Mouse (Mus musculus) layer of hippocampus, postnatal 10 days (tissue): ENCODE results near the gene Ntm. TPM values are rescaled to one million over a fixed set of nuclear protein-coding genes. Genes with fewer than 3 reads are reported as not detected.
A peak's percentile ranks its signal among the peaks of the same experiment; 100 is the strongest.

ENCODE experiments used
- DNase-seq, 2 experiments: peaks; one replicate each; pipeline ENCODE4 v3.0.0; 2021; ENCODE audit warnings: low spot score in 2 of 2
- total RNA-seq, 2 experiments: library from RNA; stranded (reverse); gene quantifications; 2 replicates each; pipeline ENCODE4 v1.2.3; 2021

The Ntm gene
- total RNA-seq, 2 experiments from 2014 or later, result 155 to 170 TPM

DNA sequence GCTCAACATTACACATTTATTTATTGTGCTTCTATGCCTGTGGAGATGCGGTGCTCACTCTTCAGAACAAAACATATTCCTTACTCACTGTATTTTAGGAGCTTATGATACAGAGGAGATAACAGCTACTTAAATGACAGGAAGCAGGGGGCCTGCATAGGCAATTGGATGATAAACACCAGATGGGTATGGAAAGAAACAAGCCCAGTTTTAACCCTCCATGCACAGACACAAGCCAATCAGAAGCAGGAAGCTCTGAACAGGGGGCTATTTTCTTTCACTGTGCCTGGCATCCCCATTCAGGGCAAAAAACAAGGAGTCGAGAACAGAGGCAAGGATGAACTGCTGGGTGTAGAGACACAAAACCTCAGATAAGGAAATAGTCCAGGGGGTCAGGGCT is 768.7 kb downstream of the Ntm start:
- DNase-seq, result no peak

GRCm38 (mm10) chr9:29183011-29183410 is 779.9 kb downstream of the Ntm start:
- no peak for DNase-seq

- DNase-seq, result no peak
Measured at GRCm38 (mm10) chr9:29181661-29182060, 781.3 kb downstream of the Ntm start.

DNA sequence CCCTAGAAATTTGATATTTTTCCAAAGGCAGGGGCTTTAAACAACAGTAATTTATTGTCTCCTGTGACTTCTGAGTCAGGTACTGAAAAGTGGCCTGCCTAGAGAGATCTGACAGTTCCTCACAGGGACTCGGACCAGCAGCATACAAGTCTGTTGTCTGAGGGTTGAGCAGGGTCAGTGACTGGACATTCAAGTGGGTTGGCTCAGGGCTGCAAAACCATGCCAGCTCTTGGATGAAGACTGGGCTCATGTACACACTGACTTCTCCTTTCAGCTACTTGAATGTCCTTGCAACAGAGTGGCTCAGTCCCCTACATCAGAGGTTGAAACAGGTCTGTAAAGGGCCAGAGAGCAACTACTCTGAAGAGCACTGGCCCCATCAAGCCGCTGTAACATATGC is 797.2 kb downstream of the Ntm start:
- no peak for DNase-seq

- DNase-seq, result no peak
Measured at GRCm38 (mm10) chr9:29161059-29161642, 801.8 kb downstream of the Ntm start.

DNA sequence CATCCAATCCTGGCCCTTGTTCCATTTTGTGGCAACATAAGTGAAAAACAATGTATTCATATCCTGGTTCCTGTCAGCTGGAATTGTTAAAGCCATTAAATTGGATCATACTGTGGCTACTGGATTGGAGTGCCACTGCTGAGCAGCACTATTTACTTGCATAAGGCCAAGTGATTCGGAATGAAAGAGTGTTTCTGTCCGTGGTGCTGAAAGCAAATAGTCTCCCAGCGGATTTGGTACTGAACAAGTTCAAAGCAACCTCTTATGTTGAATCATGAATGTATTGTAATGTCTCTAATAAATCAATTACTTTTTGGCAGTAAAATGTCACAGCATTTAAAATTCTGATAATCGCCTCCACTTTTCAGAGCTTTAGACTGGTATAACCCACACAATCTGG is 817.0 kb downstream of the Ntm start:
- peak in 1 of 2 experiments; percentile 37 for DNase-seq

GRCm38 (mm10) chr9:29136039-29136438 is 826.9 kb downstream of the Ntm start:
- no peak for DNase-seq

DNA sequence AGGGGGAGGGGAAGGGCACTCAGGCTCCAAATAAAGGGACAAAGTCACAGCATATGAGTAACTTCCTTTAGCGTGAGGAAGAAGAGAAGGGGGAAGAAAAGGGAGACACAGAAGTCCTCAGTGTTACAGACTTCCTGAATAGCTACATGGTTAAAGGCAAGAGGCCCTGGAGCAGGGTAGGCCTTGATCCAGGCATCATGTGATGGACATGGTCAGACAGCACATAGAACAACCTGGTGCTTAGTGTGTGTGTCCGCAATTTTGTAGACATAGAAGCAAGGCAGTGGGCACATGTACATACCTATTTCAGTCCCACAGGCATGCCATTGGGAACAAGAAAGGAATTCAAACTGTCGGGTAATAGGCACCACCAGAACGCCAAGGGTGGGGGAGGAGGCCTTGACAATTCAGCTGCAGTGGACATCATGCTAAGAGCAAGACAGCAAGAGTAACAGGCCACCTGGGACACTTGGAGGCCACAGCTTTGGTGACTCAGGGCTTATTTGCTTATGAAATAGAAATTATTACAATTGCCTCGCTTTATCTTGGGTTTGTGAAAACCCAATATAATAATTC is 832.1 kb downstream of the Ntm start:
- no peak for DNase-seq

- DNase-seq, result no peak
Measured at GRCm38 (mm10) chr9:29130316-29130715, 832.6 kb downstream of the Ntm start.

DNA sequence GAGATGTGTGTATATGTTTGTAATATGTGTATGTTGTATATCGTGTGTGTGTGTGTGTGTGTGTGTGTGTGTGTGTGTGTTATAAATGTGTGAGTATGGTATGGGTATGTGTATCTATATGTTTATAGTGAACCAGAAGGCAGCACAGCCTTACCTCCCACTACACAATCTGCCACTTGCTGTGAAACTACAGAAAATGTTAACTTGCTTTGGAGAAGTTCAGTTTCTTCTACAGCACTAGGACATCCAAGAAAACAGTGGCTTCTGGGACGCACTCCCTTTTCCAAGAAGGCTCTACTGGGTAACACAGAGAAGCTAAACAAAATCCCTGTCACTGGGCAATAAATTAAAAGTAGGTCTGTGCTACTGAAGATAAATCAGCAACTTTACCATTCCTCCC is 834.5 kb downstream of the Ntm start:
- no peak for DNase-seq

- DNase-seq, result no peak
Measured at GRCm38 (mm10) chr9:29124455-29124854, 838.5 kb downstream of the Ntm start.

GRCm38 (mm10) chr9:29123828-29124227 is 839.1 kb downstream of the Ntm start:
- DNase-seq, result no peak

DNA sequence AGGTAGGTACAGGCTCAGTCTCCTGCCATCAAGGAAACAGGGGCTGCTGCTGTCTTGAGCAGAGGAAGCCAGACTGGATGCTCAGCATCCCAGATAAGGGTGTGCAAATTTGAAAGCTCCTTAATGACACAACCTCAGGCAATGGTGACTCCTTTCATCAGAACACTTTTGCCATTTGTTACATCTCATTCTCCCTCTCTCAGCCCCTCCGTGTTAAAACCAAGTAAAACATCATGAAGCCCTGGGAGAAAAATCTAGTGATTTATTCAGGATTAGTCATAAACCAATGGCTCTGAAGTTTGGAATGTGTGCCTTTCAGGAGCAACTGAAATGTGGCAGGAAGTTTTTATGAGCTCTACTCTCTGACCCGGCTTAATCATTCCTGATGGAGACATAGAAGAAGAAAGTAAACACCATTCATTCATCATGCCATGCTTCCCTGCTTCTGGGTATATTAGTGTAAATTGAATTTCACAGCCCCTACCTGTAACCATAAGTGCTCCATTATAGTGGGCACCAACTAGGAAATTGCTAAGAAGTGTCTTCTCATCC is 845.3 kb downstream of the Ntm start:
- no peak for DNase-seq

GRCm38 (mm10) chr9:29115337-29115736 is 847.6 kb downstream of the Ntm start:
- DNase-seq, result no peak

DNA sequence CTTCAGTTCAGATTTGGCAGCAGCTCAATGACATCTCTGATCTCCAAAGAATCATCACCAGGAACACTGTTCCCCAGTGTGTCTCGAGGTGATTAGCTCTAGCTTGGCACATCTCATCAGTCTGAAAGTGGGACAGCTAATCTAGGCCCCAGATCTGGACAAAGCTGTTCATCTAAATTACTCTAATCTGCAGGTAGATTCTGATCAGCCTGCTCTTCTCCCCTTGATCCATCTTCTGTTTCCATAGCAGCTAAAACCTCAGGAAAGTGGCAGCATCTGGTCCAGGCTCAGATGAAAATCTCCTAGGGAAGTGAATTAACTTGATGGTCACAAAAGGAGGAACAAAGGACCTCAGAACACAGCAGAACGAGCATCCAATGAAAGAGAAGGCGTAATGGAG is 856.2 kb downstream of the Ntm start:
- DNase-seq, result no peak

DNA sequence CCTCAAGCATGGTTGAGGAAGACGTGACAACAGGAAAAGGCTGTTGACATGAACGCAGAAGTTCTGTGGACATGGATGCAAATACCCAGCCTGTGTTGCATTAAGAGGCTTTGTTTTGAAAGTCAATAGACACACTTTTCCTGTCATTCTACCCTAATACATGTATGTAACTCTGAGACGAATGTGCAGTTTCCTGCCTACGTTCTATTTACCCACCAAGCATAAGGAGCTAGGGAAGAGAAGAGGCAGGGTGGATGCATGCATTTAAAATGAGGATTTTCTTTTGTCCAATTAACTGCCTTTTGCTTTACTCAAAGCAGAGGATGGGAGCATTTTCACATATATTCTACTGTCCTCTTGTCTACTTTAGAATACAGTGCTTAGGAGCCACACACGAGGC is 858.5 kb downstream of the Ntm start:
- DNase-seq, result no peak

- peak; percentile 50 to 59 for DNase-seq
Measured at GRCm38 (mm10) chr9:29103993-29104392, 858.9 kb downstream of the Ntm start.

- DNase-seq, result no peak
Measured at GRCm38 (mm10) chr9:29100624-29101023, 862.3 kb downstream of the Ntm start.

DNA sequence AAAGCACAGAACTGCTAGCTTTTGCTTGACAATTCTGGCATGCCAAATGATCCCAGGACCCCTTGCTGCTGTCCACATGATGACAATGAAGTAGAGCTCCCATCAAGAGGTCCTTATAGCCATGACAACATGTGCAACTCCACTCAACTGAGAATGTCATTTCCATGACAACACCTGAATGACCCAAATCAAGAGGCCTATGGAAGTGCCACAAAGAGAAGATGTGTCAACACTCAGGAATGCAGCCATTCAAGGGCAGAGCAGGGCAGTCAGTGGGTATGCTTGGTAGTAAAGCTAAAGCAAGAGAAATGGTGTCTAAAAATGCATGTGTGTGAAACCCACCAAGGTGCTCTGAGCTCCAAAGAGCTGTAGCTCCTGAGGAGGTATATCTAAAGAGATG is 870.5 kb downstream of the Ntm start:
- no peak for DNase-seq

DNA sequence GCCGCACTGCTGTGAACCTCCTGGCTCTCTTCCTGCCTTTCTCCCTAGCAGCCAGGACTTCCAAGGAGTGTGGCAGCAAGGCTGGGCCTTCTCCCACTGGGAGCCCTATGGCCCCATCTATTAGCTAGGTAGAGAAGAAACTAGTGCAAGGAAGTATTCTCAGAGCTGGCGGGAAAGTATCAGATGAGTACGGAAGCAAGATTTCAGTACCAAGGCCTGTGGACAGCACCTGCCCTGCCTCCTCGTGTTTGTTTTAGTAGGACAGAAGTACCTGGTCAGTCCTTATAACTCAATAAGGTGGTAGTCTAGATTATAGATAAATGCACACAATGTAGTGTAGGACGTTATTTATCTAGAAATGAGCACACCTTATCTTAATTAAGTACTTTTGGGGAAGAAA is 874.3 kb downstream of the Ntm start:
- no peak for DNase-seq

- DNase-seq, result no peak
Measured at GRCm38 (mm10) chr9:29087656-29088055, 875.3 kb downstream of the Ntm start.

DNA sequence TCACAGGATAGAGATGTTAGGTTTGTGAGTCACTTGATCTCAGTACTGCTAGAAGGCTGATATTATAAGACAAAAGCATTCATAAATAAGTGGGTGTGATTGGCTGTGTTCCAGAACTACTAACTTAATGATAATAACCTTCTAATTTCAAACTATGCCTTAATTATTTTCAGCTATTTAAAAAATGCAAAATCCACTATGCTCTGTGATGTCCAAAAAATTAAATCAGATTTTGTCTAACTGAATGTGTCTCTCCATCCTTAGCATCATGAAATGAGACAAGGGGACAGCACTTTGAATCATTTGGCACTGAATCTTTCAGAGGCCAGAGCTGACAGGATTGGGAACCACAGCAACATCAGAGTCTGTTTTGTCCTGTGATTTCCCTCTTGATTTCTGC is 875.8 kb downstream of the Ntm start:
- DNase-seq, result no peak

GRCm38 (mm10) chr9:29075924-29076577 is 886.9 kb downstream of the Ntm start:
- peak; percentile 36 to 52 for DNase-seq
